Mouse (Mus musculus) layer of hippocampus, postnatal 36 days (tissue): Measurements from ENCODE around the gene Gm10570. TPM values are rescaled to one million over a fixed set of nuclear protein-coding genes. Genes with fewer than 3 reads are reported as not detected.

Source experiments
- DNase-seq, 2 experiments: peaks; one replicate each; pipeline ENCODE4 v3.0.0; 2022
- total RNA-seq, 2 experiments: library from RNA; stranded (reverse); gene quantifications; 2 replicates each; pipeline ENCODE4 v1.2.3; 2021

The Gm10570 gene
- total RNA-seq, 2 experiments from 2014 or later, result 1.1 TPM; not detected in 1

GRCm38 (mm10) chr4:130304746-130305145 lies 3.7 kb downstream of the Gm10570 start:
- DNase-seq, result no peak

DNA sequence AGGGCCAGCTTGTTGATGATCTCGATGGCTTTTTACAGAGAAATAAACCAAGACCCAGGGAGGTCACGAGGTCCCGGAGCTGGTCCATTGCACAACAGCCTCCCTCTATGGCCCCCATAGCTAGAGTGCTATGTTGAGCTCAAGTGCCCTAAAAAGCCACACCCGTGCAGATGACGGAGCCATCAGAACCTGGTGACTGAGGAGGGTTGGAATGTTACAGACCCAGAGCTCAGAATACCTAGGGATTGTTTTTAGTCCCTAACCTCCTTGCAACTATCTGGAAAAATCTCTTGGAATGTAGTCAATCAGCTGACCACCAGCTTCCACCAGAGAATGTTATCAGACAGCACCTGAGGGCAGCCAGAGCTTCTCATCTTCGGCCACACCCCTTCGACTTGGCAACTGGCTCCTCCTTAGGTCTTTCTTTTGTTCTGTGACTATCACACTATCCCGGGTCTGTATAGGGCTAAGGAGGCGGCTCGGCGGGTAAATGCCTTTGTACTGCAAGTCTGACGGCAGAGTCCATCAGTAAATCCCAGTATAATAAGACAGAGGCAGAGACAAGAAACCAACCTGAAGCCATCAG lies 6.1 kb downstream of the Gm10570 start:
- DNase-seq, result no peak

GRCm38 (mm10) chr4:130299629-130300018 lies 8.8 kb downstream of the Gm10570 start:
- DNase-seq, result no peak

- no peak for DNase-seq
Measured at GRCm38 (mm10) chr4:130298877-130299628, 9.4 kb downstream of the Gm10570 start.

DNA sequence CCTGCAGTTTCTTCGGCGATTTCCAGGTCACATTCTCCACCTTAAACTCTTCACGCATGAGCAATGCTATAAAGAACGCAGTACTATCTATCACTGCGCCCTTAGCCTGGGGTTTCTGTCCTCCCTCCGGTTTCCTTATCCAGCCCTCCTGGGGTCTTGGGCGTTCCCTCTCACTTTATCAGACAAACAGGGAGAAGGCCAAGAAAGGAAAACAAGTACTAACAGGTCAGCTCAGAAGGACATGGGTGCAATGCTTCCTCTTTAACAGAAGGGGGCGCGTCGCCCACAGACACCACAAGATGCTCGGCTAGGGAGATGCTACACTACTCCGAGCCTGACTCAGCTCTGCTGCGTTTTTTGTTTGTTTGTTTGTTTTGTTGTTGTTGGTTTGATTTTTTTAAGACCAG lies 11.3 kb downstream of the Gm10570 start:
- DNase-seq, result no peak

GRCm38 (mm10) chr4:130296243-130296965 lies 12.1 kb downstream of the Gm10570 start:
- DNase-seq, result no peak

DNA sequence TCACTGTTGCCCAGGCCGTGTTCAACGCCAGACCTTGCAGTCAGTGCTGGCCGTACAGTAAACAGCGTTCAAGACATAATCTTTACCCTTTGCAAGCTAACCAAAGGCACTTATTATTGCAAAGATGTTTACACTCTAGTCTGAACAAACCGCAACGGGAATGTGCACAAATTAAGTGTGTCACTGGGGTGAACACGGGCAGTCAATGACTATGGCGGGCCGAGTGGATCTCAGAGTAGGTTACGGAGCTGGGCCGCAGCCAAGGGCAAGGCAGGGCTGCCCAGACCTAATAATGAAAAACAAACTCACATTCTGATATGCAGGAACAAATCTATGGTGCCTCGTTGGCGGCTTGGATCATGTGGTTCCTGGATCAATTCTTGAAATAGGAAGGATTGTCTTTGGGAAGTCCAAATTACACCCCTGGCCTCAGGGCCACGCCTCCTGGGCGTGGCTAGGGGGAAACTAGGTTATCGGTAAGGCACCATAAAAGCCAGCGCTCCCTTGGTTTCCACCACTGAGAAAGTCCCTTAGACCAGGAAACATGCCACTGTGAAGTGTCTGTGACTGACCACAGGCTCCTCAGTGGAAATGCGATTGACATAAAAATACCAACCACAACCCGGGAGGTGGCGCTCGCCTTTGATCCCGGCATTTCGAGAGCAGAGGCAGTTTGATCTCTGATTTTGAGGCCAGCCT lies 13.3 kb downstream of the Gm10570 start:
- DNase-seq, result no peak

GRCm38 (mm10) chr4:130294513-130294912 lies 14.0 kb downstream of the Gm10570 start:
- no peak for DNase-seq

- peak; percentile 47 to 58 for DNase-seq
Measured at GRCm38 (mm10) chr4:130292271-130292670, 16.2 kb downstream of the Gm10570 start.

- DNase-seq, result no peak
Measured at GRCm38 (mm10) chr4:130289824-130290223, 18.6 kb downstream of the Gm10570 start.

DNA sequence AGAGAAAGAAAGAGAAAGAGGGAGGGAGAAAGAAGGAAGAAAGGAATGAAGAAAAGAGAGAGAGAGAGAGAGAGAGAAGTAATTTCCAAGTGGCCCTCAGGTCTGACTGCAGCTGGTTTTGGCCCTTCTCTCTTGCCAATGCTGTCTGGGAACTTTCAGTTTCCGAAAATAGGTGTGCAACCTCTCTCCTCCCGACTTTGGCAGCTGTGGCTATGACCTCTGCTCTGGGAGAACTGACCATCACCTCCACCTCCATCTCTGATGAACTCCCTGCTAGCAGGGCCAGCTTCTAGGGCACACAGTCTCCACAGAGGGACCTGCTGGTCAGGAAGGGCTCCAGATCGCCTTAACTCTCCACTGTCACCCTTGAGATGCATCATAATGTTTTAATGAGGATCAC lies 21.9 kb downstream of the Gm10570 start:
- DNase-seq, result no peak

GRCm38 (mm10) chr4:130283826-130284225 lies 24.6 kb downstream of the Gm10570 start:
- DNase-seq, result no peak

GRCm38 (mm10) chr4:130282856-130283255 lies 25.6 kb downstream of the Gm10570 start:
- DNase-seq, result no peak

- no peak for DNase-seq
Measured at GRCm38 (mm10) chr4:130279105-130279504, 29.4 kb downstream of the Gm10570 start, which contains the start of gene Serinc2. Gene Serinc2, minus strand, starts transcription at chr4:130279205.

DNA sequence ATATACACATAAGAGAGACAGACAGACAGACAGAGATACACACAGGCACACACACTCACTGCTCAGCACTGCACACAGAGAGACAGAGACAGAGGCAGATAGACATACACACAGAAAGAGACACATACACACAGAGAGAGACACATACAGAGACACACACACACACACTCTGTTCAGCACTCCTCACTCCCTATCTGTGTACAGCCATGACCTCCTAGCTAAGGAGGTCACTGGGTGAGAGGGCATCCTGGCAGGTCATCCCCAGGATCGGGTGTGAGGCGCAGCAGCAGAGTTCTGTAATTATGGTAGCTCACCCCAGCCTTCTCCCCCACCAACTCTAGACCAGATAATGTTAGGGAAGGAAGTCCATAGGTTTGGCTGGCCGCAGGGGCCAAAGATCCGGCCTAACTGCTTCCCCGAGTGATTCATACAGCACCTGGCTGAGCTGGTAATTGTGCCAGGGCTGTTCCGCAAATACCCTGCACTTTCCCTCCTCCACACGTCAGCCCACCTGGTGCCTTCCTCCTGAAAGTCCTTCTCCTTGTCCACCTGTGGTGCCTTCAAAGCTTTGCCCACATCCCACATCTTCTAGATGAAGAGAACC lies 31.8 kb downstream of the Gm10570 start:
- no peak for DNase-seq

DNA sequence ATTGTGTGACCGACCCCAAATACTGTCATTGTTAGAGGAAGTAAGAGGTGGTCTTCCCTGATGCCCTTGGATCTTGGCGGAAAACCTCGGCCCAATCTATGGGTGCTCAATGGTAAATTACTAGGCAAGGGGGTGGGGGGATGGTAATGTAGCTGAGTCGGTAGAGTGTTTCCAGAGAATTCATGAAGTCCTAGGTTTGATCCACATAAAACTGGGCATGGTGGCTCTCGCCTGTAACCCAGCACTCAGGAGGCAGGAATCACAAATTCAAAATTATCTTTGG lies 32.7 kb downstream of the Gm10570 start:
- no peak for DNase-seq

DNA sequence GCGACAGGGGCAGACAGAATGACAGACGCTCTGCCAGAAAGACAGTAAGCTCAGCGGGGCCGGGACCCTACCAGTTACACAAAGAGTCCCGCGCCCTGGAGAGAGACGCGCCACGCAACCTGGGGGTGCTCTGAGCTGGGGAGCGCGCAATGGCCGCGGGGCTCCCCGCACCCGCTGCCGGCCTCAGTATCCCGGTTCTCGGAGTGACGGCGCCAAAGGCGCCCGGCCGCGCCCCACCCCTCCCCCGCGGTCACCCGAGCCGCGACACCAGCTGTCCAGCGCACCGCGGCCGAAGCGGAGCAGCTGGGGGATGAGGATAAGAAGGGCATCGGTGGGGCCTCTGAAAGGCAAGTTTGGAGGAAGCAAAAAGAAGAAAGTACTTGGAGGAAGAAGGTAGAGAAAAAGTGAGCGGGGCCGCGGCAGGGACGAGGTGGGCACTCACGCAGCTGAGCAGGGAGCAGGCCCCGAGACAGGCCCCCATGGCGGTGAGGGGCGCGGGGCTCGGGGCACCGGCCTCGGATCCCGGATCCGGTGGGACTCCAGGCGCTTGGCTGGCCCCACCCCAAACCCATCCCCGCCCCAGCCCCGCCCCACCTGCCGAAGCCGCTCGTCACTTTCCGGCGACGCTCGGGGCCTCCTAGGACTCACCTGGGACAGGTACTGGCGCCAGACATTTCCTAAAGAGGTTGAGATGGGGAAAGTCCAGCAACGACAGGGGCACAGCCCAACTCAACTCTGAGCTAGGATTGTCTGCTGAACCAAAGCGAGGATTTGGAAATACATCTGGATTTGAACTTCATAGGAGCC lies 33.3 kb downstream of the Gm10570 start:
- DNase-seq, result no peak

DNA sequence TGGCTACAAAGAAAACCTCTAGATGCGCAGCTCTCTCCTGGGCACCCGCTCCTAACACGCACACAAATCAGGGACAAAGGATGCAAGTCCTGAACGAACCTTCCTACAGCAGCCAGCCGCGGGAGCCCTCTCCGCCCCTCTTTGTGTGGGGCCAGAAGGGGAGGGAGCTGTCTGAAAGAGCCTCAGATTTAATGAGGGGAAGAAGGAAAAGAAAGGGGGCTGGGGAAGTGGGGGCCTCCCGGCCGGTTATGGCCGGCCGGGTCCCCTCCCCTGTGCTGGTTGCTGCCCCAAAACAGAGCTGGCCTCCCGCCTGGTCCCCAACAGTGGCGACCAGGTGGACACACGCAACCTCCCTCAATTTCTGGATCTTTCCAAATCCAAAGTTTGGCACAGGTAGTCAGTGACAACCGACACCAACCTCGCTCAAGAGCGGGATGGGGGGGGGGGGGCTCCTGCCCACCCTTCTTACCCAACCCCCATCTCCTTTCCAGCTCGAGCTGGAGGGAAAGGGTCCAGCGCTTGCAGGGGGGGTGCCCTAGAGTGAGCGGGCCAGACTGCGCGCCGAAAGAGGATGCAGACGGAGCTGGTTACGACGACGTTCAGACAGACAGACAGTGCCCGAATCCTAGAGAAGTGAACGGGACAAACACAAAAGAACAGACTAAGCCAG lies 34.0 kb downstream of the Gm10570 start:
- no peak for DNase-seq

DNA sequence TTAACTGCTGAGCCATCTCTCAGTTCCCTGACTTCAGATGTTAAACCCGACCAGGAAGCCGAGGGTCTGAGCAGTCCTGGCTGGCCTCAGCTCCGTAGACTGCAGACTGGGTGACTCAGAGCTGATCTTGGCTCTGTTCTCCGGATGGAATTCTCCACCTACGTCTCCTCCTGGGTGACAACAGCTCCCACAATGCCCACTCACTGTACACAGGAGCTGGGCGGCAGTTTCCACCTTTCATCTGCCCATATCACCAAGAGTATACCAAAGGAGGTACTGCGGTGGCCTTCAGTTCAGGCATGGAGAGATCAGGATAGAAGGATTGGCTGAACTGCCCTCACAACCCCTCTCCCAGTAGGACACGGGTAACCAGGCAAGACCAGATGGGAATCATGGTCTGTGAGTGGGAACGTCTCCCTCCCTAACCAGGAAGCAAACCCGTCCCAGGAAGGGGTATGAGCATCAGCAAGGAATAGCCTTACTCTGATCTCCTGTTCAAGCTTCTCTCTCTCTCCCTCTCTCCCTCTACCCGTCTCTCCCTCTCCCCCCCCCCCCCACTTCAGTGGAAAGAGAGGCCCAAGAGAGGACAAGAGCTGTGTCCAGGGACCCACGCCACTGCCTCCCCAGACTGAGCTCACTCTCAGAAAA lies 34.7 kb downstream of the Gm10570 start:
- DNase-seq, result peak; percentile 42 to 56

- peak in 1 of 2 experiments; percentile 40 for DNase-seq
Measured at GRCm38 (mm10) chr4:130270611-130271347, 37.7 kb downstream of the Gm10570 start.
